Mouse (Mus musculus): Measurements from ENCODE around the gene Ccdc74a. TPM values are rescaled to one million over a fixed set of nuclear protein-coding genes. Genes with fewer than 3 reads are reported as not detected.

Gene Ccdc74a
- total RNA-seq, 2 experiments from 2014 or later = 2.7 to 2.8 TPM

DNA sequence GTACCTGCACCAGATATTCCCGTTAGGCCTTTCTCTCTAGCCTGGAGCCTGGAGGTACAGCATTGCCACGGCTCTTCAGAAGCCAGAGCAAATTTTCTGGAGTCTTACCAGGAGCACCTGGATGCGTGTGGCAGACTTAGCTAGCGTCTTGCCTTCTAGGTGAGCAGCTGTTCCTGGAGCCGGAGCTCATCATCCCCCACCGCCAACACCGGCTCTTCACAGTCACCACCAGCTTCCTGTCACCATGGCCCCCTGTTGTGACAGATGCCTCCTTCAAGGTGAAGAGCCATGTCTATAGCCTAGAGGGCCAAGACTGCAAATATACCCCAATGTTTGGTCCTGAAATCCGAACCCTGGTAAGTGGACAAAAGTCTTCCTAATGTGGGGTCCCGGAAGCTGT is 5.6 kb upstream of the Ccdc74a start:
- DNase-seq (ENCODE audit: low spot score in 2 of 2) = no peak

DNA sequence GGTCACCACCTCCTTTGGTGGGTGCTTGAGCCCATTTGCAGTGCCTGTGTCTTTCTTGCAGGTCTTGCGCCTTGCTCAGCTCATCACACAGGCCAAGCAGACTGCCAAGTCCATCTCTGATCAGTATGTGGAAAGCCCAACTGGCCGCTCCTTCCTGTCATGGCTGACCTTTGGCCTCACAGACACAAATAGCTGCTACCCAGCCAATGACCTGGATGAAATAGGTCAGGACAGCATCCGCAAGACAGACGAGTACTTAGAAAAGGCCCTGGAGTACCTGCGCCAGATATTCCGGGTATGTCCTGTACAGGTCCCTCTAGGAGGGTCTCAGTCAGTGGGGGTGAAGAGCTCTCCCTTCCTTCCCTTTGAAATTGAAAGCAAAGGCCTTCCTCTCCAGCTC is 5.0 kb upstream of the Ccdc74a start:
- no peak for DNase-seq (ENCODE audit: low spot score in 2 of 2)

DNA sequence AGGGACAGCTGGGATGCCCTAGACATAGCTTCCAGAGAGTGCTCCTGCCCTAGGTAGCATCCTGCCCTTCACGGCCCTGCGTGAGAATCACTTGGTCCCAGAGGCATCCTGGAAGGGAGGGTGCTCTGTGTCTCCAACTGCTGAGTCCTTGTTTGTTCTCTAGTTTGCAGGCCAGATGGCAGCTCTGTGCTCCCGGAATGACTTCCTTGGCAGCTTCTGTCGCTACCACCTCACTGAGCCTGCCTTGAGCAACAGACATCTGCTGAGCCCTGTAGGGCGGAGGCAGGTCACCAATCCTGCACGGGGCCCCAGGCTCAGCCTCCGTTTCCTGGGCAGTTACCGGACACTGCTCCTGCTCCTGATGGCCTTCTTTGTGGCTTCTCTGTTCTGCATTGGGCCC is 4.0 kb upstream of the Ccdc74a start:
- no peak for DNase-seq (ENCODE audit: low spot score in 2 of 2)

DNA sequence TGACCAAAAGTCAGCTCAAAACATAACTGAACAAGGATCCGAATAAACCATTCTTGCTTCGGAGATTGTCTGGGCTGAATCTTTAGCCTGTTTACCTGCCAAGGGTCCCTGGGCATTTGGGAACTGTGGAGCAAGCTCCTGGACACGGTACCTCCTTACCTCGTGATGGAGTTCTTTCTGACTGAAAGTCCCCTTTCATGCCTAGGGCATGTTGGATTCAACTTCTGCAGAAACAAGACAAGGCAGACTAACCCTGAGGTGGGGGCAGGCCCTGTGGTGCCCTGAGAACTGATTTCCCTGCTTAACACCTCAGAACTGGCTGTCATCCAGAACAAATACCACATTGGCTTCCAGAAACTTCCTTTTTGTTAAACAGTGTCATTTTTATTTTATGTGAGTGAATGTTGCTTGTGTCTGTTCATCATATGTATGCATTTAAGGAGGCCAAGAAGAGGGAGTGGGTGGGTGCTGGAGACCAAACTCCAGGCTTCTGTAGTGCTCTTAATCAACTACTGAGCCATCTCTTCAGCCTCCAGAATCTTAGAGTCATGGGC is 2.8 kb upstream of the Ccdc74a start:
- no peak for DNase-seq (ENCODE audit: low spot score in 2 of 2)

DNA sequence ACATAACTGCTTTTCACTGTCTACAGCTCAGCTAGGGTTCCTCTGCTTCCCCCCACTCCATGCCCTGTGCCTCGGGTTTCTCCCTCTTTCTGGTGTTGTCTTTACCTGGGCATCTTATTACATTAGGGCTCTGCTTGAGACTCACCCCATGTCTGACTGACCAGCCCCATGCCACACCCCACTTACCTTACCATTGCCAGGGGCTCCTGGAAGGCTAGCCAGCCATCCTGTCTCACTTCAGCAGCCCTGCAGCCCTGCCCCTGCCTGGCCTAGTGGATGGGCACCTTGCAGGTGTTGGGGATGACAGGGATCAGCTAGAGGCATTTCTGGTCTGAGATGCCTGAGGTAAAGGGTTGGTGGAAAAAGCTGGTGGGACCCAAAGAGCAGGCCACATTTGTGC is 886 bp downstream of the Ccdc74a start:
- no peak for DNase-seq (ENCODE audit: low spot score in 2 of 2)

DNA sequence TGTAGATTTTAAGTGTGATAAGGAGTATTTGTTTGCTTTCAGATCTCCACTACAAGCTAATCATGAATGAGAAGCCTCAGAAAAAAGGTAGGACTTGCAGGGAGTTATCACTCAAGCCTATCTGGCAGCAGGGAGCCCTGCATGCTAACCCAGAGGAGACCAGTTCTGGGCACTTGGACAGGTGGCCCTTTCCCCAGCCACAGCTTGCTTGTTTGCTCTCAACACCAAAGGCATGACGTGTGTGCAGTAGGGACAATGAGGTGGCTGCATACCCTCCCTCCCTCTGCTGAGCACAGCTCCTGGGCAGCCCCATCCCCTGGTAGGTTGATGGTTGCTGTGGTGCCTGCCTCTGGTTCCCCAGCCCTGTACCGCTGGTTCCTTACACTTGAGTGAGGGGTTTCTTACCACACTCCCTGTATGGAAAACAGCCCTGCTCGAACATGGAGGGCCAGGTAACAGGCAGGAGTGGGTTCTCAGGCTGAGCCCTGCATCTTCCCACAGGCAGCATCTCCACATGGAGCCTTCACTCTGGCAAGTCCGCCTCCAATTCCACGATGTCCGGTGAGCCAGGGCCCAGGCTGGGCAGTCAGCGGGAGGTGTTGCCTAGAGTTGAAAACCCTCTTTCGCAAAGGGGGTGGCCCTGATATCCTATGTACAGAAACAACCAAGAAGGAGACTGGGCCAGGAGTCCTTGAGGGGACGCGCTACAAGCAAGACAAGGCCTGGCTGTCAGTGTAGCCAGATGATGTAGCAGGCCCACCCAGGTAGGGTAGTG is 1.5 kb downstream of the Ccdc74a start:
- no peak for DNase-seq (ENCODE audit: low spot score in 2 of 2)

DNA sequence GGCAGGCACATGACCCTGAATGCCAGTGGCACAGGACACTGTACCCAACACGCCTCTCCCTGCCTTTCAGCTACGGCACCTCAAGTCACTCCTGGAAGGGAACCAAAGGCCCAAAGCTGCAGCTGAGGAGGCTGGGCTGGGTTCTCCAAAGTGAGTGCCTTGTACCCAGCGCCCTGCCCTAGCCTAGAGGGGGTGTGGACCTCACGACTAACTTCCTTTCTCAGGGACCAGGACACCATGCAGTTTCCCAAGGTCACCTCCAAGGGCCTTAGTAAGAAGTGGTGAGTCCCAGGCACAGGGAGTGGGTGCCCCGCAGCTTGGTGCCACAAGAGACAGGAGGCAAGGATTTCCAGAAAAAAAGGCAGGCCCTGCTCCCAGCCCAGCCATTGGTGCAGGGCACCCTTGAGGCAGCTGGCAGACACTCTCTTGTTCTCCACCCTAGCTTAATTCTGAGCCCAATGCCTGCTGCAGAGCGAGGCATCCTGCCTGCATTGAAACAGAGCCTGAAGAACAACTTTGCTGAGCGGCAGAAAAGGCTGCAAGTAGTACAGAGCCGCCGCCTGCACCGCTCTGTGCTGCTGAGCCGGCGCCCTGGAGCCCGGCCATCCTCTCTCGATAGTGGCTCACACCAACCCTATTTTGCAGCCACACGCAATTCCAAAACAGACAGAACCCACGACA is 3.8 kb downstream of the Ccdc74a start:
- no peak for DNase-seq (ENCODE audit: low spot score in 2 of 2)

DNA sequence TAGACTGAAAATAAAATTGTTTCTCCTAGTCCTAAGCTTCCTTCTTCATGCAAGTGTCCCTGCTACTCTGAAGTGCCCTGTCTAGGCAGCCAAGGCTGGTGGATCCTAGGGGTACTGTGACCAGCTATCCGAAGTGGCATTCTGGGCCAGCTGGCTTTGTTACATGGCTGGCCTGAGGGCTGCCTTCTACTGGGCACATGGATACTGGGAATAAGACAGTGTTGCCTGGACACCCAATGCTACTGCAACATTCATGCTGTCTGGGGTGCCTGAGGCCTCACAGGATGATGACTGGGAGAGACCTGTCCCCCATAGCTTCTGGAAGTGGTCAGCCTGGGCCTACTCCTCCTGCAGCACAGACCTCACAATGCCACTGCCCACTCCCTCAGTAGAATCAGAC is 4.4 kb downstream of the Ccdc74a start:
- no peak for DNase-seq (ENCODE audit: low spot score in 2 of 2)

DNA sequence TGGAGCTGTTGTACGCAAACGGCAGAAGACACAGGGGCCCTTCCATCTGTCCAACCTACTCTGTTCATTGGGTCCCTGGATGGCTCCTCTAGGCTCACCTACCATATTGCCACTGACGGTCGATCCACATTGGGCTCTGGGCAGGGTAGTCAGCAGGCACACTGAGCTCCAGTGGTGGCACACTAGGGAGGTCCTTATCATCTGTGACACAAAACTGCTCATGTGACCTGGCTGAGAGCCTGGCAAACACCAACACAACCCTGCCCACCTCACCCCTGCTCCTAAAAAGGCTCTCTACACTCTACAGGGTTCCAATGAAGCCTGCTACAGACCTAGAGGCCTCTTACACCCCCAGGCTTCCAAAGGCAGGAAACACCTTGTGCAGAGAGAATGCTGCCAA is 6.3 kb downstream of the Ccdc74a start:
- no peak for DNase-seq (ENCODE audit: low spot score in 2 of 2)

DNA sequence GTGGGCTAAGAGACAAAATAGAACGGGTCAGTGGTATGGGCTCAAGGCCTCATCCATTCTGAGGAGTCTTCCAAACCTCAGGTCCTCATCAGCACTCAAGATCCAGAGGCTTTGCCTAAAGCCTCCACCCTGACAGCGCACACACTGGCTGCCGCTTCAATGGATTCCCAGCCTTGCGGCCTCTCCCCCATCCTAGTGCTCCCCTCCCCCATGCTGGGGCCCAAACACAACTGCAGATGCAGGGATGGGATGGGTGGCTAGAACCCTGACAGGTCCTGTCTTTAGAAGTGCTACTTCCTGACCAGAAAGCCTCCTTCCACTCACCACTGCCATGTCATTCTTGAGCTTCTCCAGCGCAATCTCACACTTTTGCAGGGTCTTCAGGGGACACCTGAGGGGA is 7.3 kb downstream of the Ccdc74a start:
- no peak for DNase-seq (ENCODE audit: low spot score in 2 of 2)

DNA sequence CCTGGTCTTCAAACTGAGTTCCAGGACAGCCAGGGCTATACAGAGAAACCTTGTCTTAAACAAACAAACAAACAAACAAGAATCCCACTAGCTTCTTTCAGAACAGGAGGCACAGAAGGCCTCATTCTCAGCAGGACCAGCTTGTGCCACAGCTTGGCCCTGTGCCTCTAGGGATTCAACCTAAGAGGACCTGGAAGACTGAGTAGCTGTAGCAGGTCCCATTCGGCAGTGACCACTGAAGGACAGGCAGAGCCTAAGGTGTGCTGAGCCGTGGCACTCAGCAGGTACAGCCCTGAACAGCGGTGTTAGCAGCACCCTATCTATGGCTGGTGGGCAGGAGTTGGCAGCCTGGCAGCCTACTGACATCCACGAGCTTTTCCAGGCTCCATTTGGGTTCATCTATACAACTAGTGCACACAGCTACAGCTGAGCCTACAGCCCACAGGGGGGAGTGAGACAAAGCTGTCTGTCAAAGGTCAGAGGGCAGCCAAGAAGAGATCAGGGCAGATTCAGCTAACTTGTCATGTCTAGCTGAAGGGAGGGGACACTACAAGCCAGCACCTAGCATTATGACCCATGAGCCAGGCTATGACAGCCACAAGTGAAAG is 8.0 kb downstream of the Ccdc74a start:
- DNase-seq (ENCODE audit: low spot score in 2 of 2) = no peak

DNA sequence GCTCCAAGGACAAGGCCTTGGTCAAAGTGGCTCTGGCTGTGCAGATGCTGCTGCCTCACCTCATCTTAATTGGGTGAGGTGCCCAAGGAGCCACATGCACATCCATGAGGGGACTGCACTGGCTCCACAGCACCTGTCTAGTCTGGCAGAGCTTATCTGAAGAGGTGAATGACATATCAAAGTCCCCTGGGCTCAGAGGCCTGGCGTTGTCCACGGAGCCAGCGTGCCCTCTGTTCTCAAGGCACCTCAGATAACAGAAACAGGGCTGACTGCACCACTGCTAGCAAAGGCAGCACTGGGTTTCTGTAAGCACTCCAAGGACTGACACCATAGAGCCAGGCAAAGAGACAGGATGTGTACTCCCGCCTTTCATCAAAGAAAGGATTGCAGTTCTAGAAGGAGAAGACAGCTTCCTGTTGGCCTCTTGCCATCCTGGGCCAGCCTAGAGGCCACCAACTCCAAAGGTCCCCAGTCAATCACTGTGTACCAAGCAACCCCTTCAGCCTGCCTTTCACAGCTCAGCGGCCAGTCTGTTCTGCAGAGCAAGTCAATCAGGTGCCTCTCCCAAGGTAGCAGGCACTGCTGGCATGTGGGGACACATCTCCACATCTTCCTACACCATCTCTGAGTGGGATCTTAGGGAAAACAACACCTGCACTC is 10.1 kb downstream of the Ccdc74a start:
- DNase-seq (ENCODE audit: low spot score in 2 of 2) = no peak

DNA sequence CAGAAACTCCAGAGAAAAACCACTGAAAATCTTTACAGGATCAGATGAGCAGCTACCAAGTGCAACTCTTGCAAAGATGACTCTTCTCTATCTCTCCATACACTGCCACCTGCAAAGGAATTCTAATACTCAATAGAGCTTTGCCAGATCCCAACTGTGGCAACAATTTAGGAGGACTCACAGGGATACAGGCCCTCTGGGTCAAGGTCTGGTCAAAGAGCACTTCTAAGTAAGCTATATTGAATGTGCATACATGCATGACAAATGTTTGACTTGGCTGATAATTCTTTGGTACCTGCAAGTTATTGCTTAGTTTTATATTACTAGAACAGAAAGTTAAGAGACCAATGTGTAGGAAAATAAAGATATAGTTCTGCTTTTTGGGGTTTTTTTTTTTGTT is 19.3 kb downstream of the Ccdc74a start:
- no peak for DNase-seq (ENCODE audit: low spot score in 2 of 2)

DNA sequence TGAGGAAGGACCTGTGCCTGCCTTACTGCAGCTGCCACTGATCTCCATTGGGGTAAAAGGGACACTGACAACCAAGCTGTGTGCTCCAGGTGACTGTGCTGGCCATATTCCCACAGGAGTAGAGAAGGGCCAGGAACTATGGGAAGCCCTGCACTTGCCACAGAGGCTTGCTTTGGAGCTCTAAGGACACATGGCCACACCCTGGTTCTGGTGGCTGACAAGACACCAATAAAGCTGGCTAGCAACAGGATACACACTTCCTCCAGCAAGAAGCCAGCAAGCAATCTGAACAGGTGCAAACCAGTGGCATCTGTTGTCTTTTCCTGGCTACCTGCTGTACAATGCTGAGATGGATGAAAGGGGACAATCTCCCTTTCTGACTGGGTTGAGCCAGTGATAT is 23.6 kb downstream of the Ccdc74a start:
- no peak for DNase-seq (ENCODE audit: low spot score in 2 of 2)

DNA sequence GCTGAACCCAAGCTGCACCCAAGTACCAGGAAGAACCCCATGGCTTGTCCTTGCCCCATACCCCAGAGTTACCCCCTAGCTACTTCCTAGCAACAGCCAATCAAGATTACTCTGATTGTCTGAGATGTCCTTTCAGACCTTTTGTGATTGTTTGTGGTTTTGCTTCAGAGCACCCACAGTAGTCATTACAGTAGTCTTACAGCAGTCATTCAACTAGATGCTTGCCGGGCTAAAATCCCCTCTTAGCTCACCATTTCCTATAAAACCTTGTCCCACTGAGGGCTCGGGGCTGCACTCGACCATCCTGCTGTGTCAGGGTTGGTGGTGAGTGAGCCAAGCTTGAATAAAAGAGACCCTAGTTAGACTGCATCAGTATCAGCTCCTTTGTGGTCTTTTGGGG is 48.6 kb downstream of the Ccdc74a start:
- DNase-seq (ENCODE audit: low spot score in 2 of 2) = no peak

Other genes starting within 250 kb of the Ccdc74a start
- gene Snap29, start 240.5 kb upstream of the Ccdc74a start, total RNA-seq (2021) = 10 to 100 TPM; 14.3 to 15.5 TPM
- gene Pi4ka, start 240.2 kb upstream of the Ccdc74a start, total RNA-seq (2021) = 10 to 100 TPM; 27.9 to 31.4 TPM
- 10 to 100 TPM; 32.4 to 33.1 TPM for gene Crkl, start 194.5 kb upstream of the Ccdc74a start, total RNA-seq (2021)
- gene Aifm3, start 156.9 kb upstream of the Ccdc74a start, total RNA-seq (2021) = under 1 TPM; 0.54 to 0.75 TPM
- gene Lztr1, start 137.8 kb upstream of the Ccdc74a start, total RNA-seq (2021) = 10 to 100 TPM; 48.4 to 51.1 TPM
- 10 to 100 TPM; 18.7 to 22.5 TPM for gene Thap7, start 115.3 kb upstream of the Ccdc74a start, total RNA-seq (2021)
- gene Lrrc74b, start 85.2 kb upstream of the Ccdc74a start, total RNA-seq (2021) = 1 to 10 TPM; 2.5 to 5.0 TPM
- 1 to 10 TPM; 6.3 to 7.5 TPM for gene P2rx6, start 84.6 kb upstream of the Ccdc74a start, total RNA-seq (2021)
- 1 to 10 TPM; 2.3 to 3.5 TPM for gene Slc7a4, start 63.3 kb upstream of the Ccdc74a start, total RNA-seq (2021)
- 10 to 100 TPM; 23.5 to 23.9 TPM for gene Smpd4, start 27.1 kb upstream of the Ccdc74a start, total RNA-seq (2021)
- 10 to 100 TPM; 36.9 to 46.9 TPM for gene Med15, start 86.4 kb downstream of the Ccdc74a start, total RNA-seq (2021)
- gene Klhl22, start 113.1 kb downstream of the Ccdc74a start, total RNA-seq (2021) = 10 to 100 TPM; 56.9 to 60.4 TPM
- gene Scarf2, start 150.8 kb downstream of the Ccdc74a start, total RNA-seq (2021) = 10 to 100 TPM; 33.7 to 37.3 TPM
- gene B830017H08Rik, start 186.7 kb downstream of the Ccdc74a start, total RNA-seq (2021) = under 1 TPM in 1 of 2 experiments, not detected in 1; 0.25 TPM
- under 1 TPM; 0.83 to 0.98 TPM for gene Car15, start 191.9 kb downstream of the Ccdc74a start, total RNA-seq (2021)
- gene Gm20518, start 245.2 kb downstream of the Ccdc74a start, total RNA-seq (2021) = under 1 TPM; 0.29 to 0.36 TPM
- gene Tssk1, start 247.8 kb downstream of the Ccdc74a start, total RNA-seq (2021) = under 1 TPM; 0.07 to 0.08 TPM

All from gastrocnemius, postnatal 4 days (tissue).